Mouse (Mus musculus): Measurements from ENCODE around the gene Ezh1.

Ezh1 gene

GRCm38 (mm10) chr11:101149178-101150105 lies 76.8 kb downstream of the Ezh1 start:
- Histone ChIP-seq H3K4me3 (replicated peaks; ENCODE audit: low read length) (no peak overlapping the region), H3K27me3 (ENCODE audit: insufficient read depth, low read length) (no peaks in the 10 kb centered on the region), H3K9me3 (ENCODE audit: low read length) (no peaks in the 10 kb centered on the region), H3K4me1 (replicated peaks; ENCODE audit: low read depth, low read length) (peaks cover 18% of the 10 kb centered on the region), H3K36me3 (ENCODE audit: insufficient read depth, low read length) (no peaks in the 10 kb centered on the region)
- TF ChIP-seq NANOG (IDR thresholded peaks at IDR 0.05; ENCODE audit: borderline replicate concordance, low read length) (no peak), CTCF (conservative IDR thresholded peaks at IDR 0.05; ENCODE audit: low read length) (no peak), POU5F1 (IDR thresholded peaks at IDR 0.05; ENCODE audit: borderline replicate concordance, low read length) (no peak)

- Histone ChIP-seq H3K4me3 (replicated peaks; ENCODE audit: low read length) (no peak overlapping the region), H3K9me3 (ENCODE audit: low read length) (no peaks in the 10 kb centered on the region), H3K36me3 (ENCODE audit: insufficient read depth, low read length) (no peaks in the 10 kb centered on the region), H3K4me1 (replicated peaks; ENCODE audit: low read depth, low read length) (peaks cover 21% of the 10 kb centered on the region), H3K27me3 (ENCODE audit: insufficient read depth, low read length) (no peaks in the 10 kb centered on the region)
- TF ChIP-seq POU5F1 (IDR thresholded peaks at IDR 0.05; ENCODE audit: borderline replicate concordance, low read length) = no peak
- TF ChIP-seq CTCF (conservative IDR thresholded peaks at IDR 0.05; ENCODE audit: low read length) = no peak
- TF ChIP-seq NANOG (IDR thresholded peaks at IDR 0.05; ENCODE audit: borderline replicate concordance, low read length) = no peak
These were observed 77.5 kb downstream of the Ezh1 start for GRCm38 (mm10) chr11:101148751-101149150.

- TF ChIP-seq CTCF (conservative IDR thresholded peaks at IDR 0.05; ENCODE audit: low read length) (no peak), POU5F1 (IDR thresholded peaks at IDR 0.05; ENCODE audit: borderline replicate concordance, low read length) (no peak), NANOG (IDR thresholded peaks at IDR 0.05; ENCODE audit: borderline replicate concordance, low read length) (no peak)
- H3K27me3 ChIP-seq (ENCODE audit: insufficient read depth, low read length) = no peaks in the 10 kb centered on the region
- no peaks in the 10 kb centered on the region for H3K9me3 ChIP-seq (ENCODE audit: low read length)
- no peak overlapping the region for H3K4me3 ChIP-seq (replicated peaks; ENCODE audit: low read length)
- peaks cover 31% of the 10 kb centered on the region for H3K4me1 ChIP-seq (replicated peaks; ENCODE audit: low read depth, low read length)
- no peaks in the 10 kb centered on the region for H3K36me3 ChIP-seq (ENCODE audit: insufficient read depth, low read length)
These were observed 79.9 kb downstream of the Ezh1 start for GRCm38 (mm10) chr11:101146377-101146776.

- Histone ChIP-seq H3K36me3 (ENCODE audit: insufficient read depth, low read length) (no peaks in the 10 kb centered on the region), H3K4me1 (replicated peaks; ENCODE audit: low read depth, low read length) (peaks cover 28% of the 10 kb centered on the region), H3K4me3 (replicated peaks; ENCODE audit: low read length) (peak overlapping the region; percentile 7; the same call in 1 of the 2 replicates), H3K27me3 (ENCODE audit: insufficient read depth, low read length) (peaks cover 12% of the 10 kb centered on the region), H3K9me3 (ENCODE audit: low read length) (no peaks in the 10 kb centered on the region)
- no peak for TF ChIP-seq POU5F1 (IDR thresholded peaks at IDR 0.05; ENCODE audit: borderline replicate concordance, low read length)
- TF ChIP-seq NANOG (IDR thresholded peaks at IDR 0.05; ENCODE audit: borderline replicate concordance, low read length) = no peak
These were observed 82.7 kb downstream of the Ezh1 start for GRCm38 (mm10) chr11:101143338-101144225.

- Histone ChIP-seq H3K4me3 (replicated peaks; ENCODE audit: low read length) (no peak overlapping the region), H3K36me3 (ENCODE audit: insufficient read depth, low read length) (no peaks in the 10 kb centered on the region), H3K4me1 (replicated peaks; ENCODE audit: low read depth, low read length) (peaks cover 31% of the 10 kb centered on the region), H3K27me3 (ENCODE audit: insufficient read depth, low read length) (peaks cover 12% of the 10 kb centered on the region), H3K9me3 (ENCODE audit: low read length) (no peaks in the 10 kb centered on the region)
- TF ChIP-seq NANOG (IDR thresholded peaks at IDR 0.05; ENCODE audit: borderline replicate concordance, low read length) = no peak
- TF ChIP-seq CTCF (conservative IDR thresholded peaks at IDR 0.05; ENCODE audit: low read length) = no peak
- no peak for TF ChIP-seq POU5F1 (IDR thresholded peaks at IDR 0.05; ENCODE audit: borderline replicate concordance, low read length)
These were observed 83.9 kb downstream of the Ezh1 start for GRCm38 (mm10) chr11:101142215-101142967.
